Mouse (Mus musculus) hindbrain, embryonic 12.5 days (tissue): ENCODE measurements around the gene Hsd17b14. TPM values are rescaled to one million over a fixed set of nuclear protein-coding genes. Genes with fewer than 3 reads are reported as not detected.

ENCODE experiments used
- ATAC-seq: fragments of 200-750 bp; cut with Nextera tagmentation; 2 replicates; pipeline ENCODE4 v1.8.0; 2017; ENCODE audit warnings: moderate TSS enrichment; ENCODE audit not compliant: low FRiP score
- H3K27ac ChIP-seq: fragments of 300-500 bp; sonication (generic); 2 replicates; pipeline ENCODE4 v1.5.1; 2016; ENCODE audit warnings: mild to moderate bottlenecking
- H3K27me3 ChIP-seq: fragments of 300-500 bp; sonication (generic); 2 replicates; pipeline ENCODE4 v1.6.1; 2016; ENCODE audit warnings: mild to moderate bottlenecking
- H3K36me3 ChIP-seq: fragments of 300-500 bp; sonication (generic); 2 replicates; pipeline ENCODE4 v1.6.1; 2016; ENCODE audit warnings: mild to moderate bottlenecking
- H3K4me1 ChIP-seq: fragments of 300-500 bp; sonication (generic); 2 replicates; pipeline ENCODE4 v1.6.1; 2016
- H3K4me2 ChIP-seq: fragments of 300-500 bp; sonication (generic); replicated peaks from 2 replicates; pipeline ENCODE4 v1.6.1; 2016; ENCODE audit warnings: mild to moderate bottlenecking
- H3K4me3 ChIP-seq: fragments of 300-500 bp; sonication (generic); 2 replicates; pipeline ENCODE4 v1.5.1; 2016; ENCODE audit warnings: mild to moderate bottlenecking
- H3K9ac ChIP-seq: fragments of 300-500 bp; sonication (generic); 2 replicates; pipeline ENCODE4 v1.6.1; 2016; ENCODE audit warnings: mild to moderate bottlenecking, moderate library complexity
- H3K9me3 ChIP-seq: fragments of 300-500 bp; sonication (generic); replicated peaks from 2 replicates; pipeline ENCODE4 v1.6.1; 2016; ENCODE audit warnings: mild to moderate bottlenecking
- WGBS: fragments of 180-500 bp; shearing (Covaris S2); methylation state at CpG from one replicate; pipeline ENCODE4 v1.1.7; 2016; 5-methylcytosine and 5-hydroxymethylcytosine counted together
- polyA plus RNA-seq: library from polyadenylated mRNA; unstranded; fragments of >200 nt; fragmentation: Nextera tagmentation; extraction: Ambion mirVana; gene quantifications from 2 replicates; pipeline ENCODE4 v1.2.1, GENCODE M21; 2016

Hsd17b14 gene
- polyA plus RNA-seq, 1 experiment from 2014 or later, result 0.79 TPM

DNA sequence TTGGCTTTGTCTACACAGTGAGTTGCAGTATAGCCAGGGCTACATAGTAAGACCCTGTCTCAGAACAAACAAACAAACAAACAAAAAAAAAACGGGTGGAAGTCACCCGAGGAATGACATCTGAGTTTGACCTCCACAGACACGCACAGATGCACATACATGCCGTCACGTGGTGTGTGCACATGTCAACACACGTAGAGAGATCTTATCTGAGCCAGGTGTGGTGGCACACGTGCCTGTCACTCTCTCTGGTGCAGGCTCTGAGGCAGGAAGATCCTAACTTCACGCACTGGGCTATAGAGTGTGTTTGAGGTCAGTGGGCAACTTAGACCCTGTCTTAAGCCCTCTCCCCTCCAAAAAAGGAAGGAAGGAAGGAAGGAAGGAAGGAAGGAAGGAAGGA, 19.3 kb downstream of the Hsd17b14 start:
- Histone ChIP-seq H3K36me3 (peaks cover 12% of the 10 kb centered on the region), H3K4me1 (peaks cover 19% of the 10 kb centered on the region), H3K4me2 (no peak overlapping the region), H3K27me3 (no peaks in the 10 kb centered on the region), H3K4me3 (no peak overlapping the region), H3K9me3 (no peaks in the 10 kb centered on the region), H3K27ac (no peak overlapping the region), H3K9ac (no peak overlapping the region)
- no peak for ATAC-seq
- WGBS, result 81% methylated on average over 8 of the region's 8 CpGs

GRCm38 (mm10) chr7:45574472-45575379, 20.0 kb downstream of the Hsd17b14 start:
- peaks cover 12% of the 10 kb centered on the region for H3K36me3 ChIP-seq
- 85% methylated on average over 15 of the region's 15 CpGs for WGBS
- no peak for ATAC-seq
- no peak overlapping the region for H3K4me3 ChIP-seq
- H3K4me1 ChIP-seq, result peaks cover 19% of the 10 kb centered on the region
- no peak overlapping the region for H3K4me2 ChIP-seq
- H3K9me3 ChIP-seq, result no peaks in the 10 kb centered on the region
- H3K9ac ChIP-seq, result no peak overlapping the region
- H3K27ac ChIP-seq, result no peak overlapping the region
- no peaks in the 10 kb centered on the region for H3K27me3 ChIP-seq

GRCm38 (mm10) chr7:45585923-45586322, 31.2 kb downstream of the Hsd17b14 start:
- no peaks in the 10 kb centered on the region for H3K27me3 ChIP-seq

GRCm38 (mm10) chr7:45587631-45588592, 33.2 kb downstream of the Hsd17b14 start:
- 95% methylated on average over 23 of the region's 23 CpGs for WGBS
- H3K4me2 ChIP-seq, result no peak overlapping the region
- H3K36me3 ChIP-seq, result peaks cover 19% of the 10 kb centered on the region
- no peak overlapping the region for H3K27ac ChIP-seq
- H3K9me3 ChIP-seq, result no peaks in the 10 kb centered on the region
- H3K4me3 ChIP-seq, result no peak overlapping the region
- no peaks in the 10 kb centered on the region for H3K27me3 ChIP-seq
- H3K4me1 ChIP-seq, result peaks cover 7% of the 10 kb centered on the region
- H3K9ac ChIP-seq, result no peak overlapping the region
- no peak for ATAC-seq

More at GRCm38 (mm10) chr7:45585923-45586322, 31.2 kb downstream of the Hsd17b14 start:
- H3K4me1 ChIP-seq, result peaks cover 7% of the 10 kb centered on the region
- H3K36me3 ChIP-seq, result peaks cover 23% of the 10 kb centered on the region
- no peak overlapping the region for H3K27ac ChIP-seq
- H3K9me3 ChIP-seq, result no peaks in the 10 kb centered on the region
- H3K4me2 ChIP-seq, result no peak overlapping the region
- WGBS, result 92% methylated on average over 6 of the region's 6 CpGs
- H3K9ac ChIP-seq, result no peak overlapping the region
- ATAC-seq, result no peak
- H3K4me3 ChIP-seq, result no peak overlapping the region

- Histone ChIP-seq H3K4me3 (peak overlapping the region; percentile 34), H3K4me1 (peaks cover 7% of the 10 kb centered on the region), H3K36me3 (peaks cover 16% of the 10 kb centered on the region), H3K27me3 (no peaks in the 10 kb centered on the region), H3K9ac (0 out of 2 replicates have a peak overlapping the region, but pooled peaks have one; percentile 50), H3K9me3 (no peaks in the 10 kb centered on the region), H3K4me2 (peak overlapping the region; percentile 53), H3K27ac (no peak overlapping the region)
- ATAC-seq, result peak; percentile 98
- 9% methylated on average over 19 of the region's 19 CpGs for WGBS
Measured at GRCm38 (mm10) chr7:45589173-45589572, 34.5 kb downstream of the Hsd17b14 start.

DNA sequence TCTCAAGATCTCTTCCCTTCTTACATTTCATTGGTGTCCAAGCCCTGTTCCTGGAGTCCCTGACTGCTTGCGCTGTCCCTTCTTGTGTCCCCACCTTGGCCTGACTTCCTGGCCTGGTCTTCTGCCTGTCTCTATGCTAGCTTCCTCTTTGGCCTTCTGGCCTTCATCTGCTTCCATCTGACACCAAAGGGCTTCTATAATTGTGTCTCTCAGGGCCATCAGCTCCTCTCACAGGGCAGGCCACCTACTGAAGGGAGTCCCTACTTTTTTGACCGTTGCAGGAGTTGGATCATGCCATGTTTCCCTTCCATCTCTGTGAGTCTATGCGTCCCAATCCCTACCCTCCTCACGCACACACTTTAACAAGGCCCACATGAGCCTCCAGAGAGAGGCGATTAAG, 35.2 kb downstream of the Hsd17b14 start:
- peak overlapping the region; percentile 53; the same call in 1 of the 2 replicates for H3K4me2 ChIP-seq
- no peaks in the 10 kb centered on the region for H3K27me3 ChIP-seq
- no peak for ATAC-seq
- peaks cover 7% of the 10 kb centered on the region for H3K4me1 ChIP-seq
- H3K9me3 ChIP-seq, result no peaks in the 10 kb centered on the region
- 98% methylated on average over 5 of the region's 5 CpGs for WGBS
- no peak overlapping the region for H3K27ac ChIP-seq
- peaks cover 13% of the 10 kb centered on the region for H3K36me3 ChIP-seq
- H3K4me3 ChIP-seq, result no peak overlapping the region
- H3K9ac ChIP-seq, result 0 out of 2 replicates have a peak overlapping the region, but pooled peaks have one; percentile 8

- no peak overlapping the region for H3K4me3 ChIP-seq
- ATAC-seq, result no peak
- WGBS, result 65% methylated on average over 3 of the region's 3 CpGs
Measured at GRCm38 (mm10) chr7:45590874-45591273, 36.2 kb downstream of the Hsd17b14 start.

DNA sequence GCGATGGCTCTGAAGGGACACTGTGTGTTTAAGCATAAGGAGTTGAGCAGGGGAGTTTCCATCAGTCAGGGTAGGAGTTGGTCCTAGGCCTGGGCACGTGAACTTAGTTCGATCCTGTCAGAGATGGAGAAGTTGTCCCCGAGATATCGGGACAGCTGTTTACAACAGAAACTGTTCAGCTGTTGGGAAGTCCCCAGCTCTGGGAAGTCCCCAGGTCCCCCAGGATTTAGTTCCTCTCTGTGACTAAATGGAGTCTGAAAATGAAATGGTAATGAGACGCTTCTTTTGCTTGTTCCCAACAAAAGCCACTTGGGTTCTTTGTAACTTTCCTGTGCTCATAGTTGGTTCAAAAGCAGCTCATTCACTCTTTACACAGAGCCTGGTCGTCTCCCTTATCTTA, 37.2 kb downstream of the Hsd17b14 start:
- Histone ChIP-seq H3K4me2 (no peak overlapping the region), H3K9ac (no peak overlapping the region), H3K4me1 (peaks cover 7% of the 10 kb centered on the region), H3K36me3 (no peaks in the 10 kb centered on the region; the same call in 1 of the 2 replicates), H3K9me3 (no peaks in the 10 kb centered on the region), H3K27ac (no peak overlapping the region), H3K4me3 (no peak overlapping the region), H3K27me3 (no peaks in the 10 kb centered on the region)
- 77% methylated on average over 7 of the region's 7 CpGs for WGBS
- ATAC-seq, result no peak

More at GRCm38 (mm10) chr7:45590874-45591273, 36.2 kb downstream of the Hsd17b14 start:
- H3K27ac ChIP-seq, result no peak overlapping the region
- H3K36me3 ChIP-seq, result peaks cover 5% of the 10 kb centered on the region
- H3K9me3 ChIP-seq, result no peaks in the 10 kb centered on the region
- H3K27me3 ChIP-seq, result no peaks in the 10 kb centered on the region
- peaks cover 7% of the 10 kb centered on the region for H3K4me1 ChIP-seq
- H3K4me2 ChIP-seq, result no peak overlapping the region
- H3K9ac ChIP-seq, result no peak overlapping the region

- Histone ChIP-seq H3K4me3 (no peak overlapping the region), H3K9me3 (no peaks in the 10 kb centered on the region), H3K4me2 (no peak overlapping the region), H3K27ac (no peak overlapping the region), H3K9ac (no peak overlapping the region), H3K27me3 (no peaks in the 10 kb centered on the region), H3K4me1 (peaks cover 7% of the 10 kb centered on the region), H3K36me3 (no peaks in the 10 kb centered on the region)
- WGBS, result 25% methylated on average over 10 of the region's 10 CpGs
- ATAC-seq, result no peak
Measured at GRCm38 (mm10) chr7:45593118-45593815, 38.6 kb downstream of the Hsd17b14 start.

DNA sequence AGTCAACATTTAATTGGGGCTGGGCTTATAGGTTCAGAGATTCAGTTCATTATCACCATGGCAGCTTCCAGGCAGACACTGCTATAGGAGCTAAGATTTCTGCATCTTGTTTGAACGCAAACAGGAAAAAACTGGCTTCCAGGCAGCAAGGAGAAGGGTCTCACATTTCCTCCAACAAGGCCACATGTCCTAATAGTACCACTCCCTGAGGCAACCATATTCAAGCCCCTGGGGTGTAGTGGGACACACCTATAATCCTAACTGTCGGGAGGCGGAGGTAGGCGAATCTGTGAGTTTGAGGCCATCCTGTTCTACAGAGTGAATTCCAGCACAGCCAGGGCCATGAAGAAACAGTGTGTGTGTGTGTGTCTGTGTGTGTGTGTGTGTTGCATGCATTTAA, 40.5 kb downstream of the Hsd17b14 start:
- H3K4me2 ChIP-seq, result no peak overlapping the region
- no peak overlapping the region for H3K27ac ChIP-seq
- no peaks in the 10 kb centered on the region for H3K4me1 ChIP-seq
- H3K27me3 ChIP-seq, result no peaks in the 10 kb centered on the region
- no peak overlapping the region for H3K9ac ChIP-seq
- no peak for ATAC-seq
- H3K4me3 ChIP-seq, result no peak overlapping the region
- no peaks in the 10 kb centered on the region for H3K36me3 ChIP-seq
- H3K9me3 ChIP-seq, result no peaks in the 10 kb centered on the region
- WGBS, result 80% methylated on average over 4 of the region's 4 CpGs

- Histone ChIP-seq H3K27ac (no peak overlapping the region), H3K9me3 (no peaks in the 10 kb centered on the region), H3K9ac (no peak overlapping the region), H3K36me3 (no peaks in the 10 kb centered on the region), H3K4me2 (no peak overlapping the region), H3K4me3 (no peak overlapping the region), H3K27me3 (no peaks in the 10 kb centered on the region), H3K4me1 (no peaks in the 10 kb centered on the region)
- 86% methylated on average over 1 of the region's 1 CpGs for WGBS
- ATAC-seq, result no peak
Measured at GRCm38 (mm10) chr7:45596107-45596506, 41.4 kb downstream of the Hsd17b14 start.
